Mouse (Mus musculus) cerebellum, adult 18-20 months (tissue): ENCODE data around the gene Fgf15.

Experiments
- DNase-seq, 2 experiments: peaks; one replicate each; pipeline ENCODE4 v3.0.0; 2021

Gene Fgf15

DNA sequence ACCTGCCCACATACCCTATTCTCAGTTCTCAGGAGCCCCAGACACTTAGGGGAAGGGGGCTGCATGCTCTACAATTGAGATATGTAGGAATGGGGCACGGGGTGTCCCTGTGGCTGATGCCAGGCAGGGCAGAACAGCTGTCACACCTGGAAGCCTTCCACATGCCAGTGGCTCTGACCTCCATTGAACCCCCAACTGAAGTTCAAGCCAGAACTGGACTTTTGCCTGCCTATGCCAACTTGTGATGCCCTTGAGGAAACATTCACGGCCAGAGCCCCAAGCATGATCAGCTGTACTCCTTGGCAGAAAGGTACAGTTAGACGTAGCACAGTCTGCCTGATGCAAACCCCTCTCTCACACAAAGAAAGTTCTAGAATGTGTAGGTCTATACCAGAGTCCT lies 37.0 kb downstream of the Fgf15 start:
- no peak for DNase-seq

DNA sequence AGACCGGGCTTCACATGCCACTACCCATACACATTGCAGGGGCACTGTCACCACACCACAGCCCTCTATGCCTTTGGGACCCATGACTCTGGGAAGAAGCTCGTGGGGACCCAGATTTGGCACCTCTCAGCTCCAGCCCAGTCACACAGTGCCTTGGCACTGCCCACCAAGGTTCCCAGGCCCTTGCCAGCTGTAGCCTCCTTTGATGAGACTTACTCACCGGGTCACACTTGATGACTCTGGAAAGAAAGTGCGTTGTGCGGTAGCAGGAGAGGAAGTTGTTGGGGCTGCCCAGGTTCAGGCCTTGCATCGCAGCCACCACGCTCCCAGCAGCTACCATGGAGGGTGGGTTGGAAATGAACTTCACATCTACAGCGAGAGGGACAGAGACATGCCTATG lies 37.5 kb downstream of the Fgf15 start:
- no peak for DNase-seq

DNA sequence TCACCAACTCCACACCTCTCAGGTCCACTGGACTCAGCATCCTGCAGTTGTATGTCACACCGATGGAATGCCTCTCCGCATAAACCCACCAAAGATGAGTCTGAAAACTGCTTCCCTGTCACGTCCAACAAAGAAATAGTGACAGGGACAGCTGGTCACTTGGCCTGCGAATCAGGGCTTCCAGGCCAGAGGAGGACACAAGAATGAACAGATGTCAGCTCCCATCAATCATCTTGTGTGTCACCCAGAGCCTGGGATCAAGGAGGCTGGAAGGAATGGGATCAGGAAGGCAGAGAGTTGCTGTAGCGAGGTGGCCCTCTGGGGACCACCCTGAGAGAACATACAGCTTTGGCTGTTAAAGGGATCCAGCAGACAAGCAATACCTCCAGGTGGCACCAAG lies 38.6 kb downstream of the Fgf15 start:
- DNase-seq: no peak

DNA sequence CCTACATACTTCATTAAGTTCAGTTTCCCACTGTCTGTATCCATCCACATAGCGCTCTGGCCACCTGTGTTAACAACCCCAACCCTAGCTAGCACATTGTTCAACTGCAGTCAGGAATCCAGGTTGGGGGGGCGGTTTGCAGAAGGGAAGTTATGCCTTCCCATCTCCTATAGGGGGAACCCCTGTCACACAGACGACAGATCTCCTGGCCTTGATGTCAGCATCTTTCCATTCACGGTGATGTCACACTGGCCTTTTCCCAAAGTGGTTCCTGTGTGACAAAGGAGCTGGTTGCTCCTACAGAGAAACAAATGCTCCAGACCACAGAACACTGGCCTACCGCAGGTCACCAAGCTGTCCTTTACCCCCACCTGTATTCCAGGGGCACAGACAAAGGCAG lies 39.2 kb downstream of the Fgf15 start:
- DNase-seq: peak; percentile 75 to 84

DNA sequence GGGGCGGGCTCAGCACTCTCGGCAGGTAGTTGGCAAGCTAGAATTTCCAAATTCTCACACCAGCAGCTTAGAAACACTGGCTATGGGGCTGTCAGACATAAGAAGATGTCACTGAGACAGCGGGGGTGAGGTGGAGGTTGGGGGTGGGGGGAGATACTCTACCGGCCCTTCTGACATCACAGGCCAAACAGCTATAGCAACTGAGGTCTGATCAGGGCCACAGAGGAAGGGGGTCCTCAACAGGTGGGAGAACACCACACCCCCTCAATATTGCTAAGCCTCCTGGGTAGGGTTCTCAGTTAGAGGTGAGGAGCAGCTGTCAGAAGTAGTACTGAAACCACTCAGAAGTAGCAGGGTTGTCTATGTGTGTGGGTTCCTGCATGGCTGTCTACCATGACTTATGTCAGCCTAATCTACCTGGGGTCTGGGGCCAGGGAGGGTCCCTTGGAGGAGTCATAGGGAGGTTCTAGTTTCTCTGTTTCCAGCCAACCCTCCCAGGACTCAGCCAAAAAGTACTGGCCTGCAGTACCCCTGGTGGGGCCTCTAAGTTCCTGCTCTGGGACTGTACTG lies 40.1 kb downstream of the Fgf15 start:
- no peak for DNase-seq

DNA sequence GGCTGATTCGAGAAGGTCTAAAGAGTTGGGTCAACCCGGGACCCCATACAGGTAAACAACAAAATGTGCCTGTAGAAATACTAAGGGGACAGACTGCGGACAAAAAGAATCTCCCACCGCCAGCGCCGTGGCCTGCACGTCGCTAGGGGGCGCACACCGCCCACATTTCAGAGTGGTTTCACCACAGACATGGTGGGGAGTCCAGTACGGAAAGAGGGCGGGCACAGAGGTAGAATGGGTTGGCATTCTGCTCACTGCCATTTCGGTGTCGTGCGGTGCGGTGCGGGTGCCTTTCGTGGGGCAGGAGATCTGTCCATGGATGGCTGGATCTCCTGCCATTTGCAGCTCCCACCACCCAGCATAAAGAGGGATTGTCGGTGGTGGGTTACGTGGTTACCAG lies 41.2 kb downstream of the Fgf15 start:
- DNase-seq: peak; percentile 87 to 93

DNA sequence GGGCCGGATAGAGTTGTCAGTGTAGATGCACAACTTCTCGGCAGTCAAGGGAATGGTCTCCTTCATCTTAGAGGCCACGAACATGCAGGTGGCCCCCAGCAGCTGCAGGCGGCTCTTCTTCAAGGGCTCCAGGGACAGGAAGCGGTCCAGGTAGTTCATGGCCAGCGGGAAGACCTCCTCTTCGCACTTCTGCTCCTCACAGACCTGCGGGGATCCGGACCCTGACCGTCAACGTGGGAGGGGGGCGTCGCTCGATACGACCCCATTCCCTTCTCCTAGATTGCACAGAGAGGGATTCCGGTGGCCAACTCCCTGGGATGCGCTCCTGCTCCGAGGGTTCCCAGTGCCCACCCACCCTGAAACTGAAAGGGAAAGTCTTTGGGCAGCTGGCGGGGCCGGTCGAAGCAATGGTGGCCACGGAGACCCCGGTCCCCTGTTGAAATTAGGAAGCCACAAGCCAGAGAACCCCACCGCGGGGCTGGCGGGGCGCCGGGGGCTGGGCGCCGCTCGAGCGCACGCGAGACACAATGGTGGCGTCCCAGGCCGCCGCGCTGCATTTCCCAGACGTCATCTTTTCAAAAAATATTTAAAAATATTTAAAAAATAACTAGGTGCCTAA lies 41.7 kb downstream of the Fgf15 start:
- peak in 1 of 2 experiments; percentile 43 for DNase-seq

DNA sequence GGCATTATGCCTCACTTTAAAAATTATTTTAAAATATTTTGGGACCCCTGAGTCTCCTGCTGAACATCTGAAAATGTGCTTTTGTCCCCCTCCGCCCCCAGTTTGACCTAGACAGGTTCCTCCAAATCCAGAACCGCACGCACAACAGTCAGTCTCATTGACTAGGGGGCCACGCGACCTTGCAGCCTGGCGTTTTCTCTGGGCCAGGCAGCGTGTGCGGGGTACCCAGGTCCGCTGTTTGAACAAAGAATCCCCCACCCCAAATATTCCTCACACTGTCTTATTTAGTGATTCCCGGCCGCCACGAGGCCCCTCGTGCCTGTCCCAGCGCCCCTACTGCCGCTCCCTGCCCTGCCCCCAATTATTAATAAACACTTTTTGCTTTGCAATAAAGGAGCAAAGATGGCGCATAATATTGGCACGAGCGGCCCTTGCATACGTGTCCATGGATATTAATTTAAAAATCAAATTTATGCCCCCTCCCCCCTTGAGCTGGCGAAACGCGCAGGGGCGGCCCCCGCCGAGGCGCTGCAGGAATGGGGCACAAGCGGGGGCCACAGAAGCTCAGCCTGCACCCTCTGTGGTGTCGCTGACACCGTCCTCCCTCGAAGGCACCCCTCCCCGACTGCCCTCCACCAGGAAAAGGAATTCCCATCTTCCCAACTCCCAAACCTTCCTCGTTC lies 42.5 kb downstream of the Fgf15 start:
- no peak for DNase-seq

DNA sequence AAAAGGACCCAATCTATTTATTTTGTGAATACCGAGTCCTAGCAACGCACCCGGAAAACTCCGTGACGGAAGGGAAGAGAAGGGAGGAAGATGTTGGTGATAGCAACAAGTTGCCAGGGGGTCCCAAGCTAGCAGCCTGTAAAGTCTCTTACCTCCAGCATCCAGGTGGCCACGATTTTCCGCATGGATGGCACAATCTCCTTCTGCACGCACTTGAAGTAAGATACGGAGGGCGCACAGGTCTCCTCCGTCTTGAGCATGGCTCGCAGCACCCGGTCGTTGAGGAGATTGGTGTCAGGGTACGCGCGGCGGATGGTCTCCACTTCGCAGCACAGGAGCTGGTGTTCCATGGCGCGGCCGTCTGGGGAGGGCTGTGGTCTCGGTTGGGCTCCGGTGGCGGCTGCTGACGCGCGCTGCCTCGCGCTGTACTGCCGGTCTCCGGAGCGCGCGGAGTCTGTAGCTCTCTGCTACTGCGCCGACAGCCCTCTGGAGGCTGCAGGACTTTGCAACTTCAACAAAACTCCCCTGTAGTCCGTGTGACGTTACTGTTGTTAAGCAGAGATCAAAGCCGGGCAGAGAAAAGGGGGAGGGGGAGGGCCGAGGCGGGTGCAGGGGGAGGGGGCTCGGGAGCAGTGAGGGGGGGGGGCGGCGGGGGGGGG lies 43.1 kb downstream of the Fgf15 start, which contains the start of gene Ccnd1:
Ccnd1 (minus strand) TSS at position 582 of the 659 bp plus-strand sequence.
- DNase-seq: peak in 1 of 2 experiments; percentile 48

DNA sequence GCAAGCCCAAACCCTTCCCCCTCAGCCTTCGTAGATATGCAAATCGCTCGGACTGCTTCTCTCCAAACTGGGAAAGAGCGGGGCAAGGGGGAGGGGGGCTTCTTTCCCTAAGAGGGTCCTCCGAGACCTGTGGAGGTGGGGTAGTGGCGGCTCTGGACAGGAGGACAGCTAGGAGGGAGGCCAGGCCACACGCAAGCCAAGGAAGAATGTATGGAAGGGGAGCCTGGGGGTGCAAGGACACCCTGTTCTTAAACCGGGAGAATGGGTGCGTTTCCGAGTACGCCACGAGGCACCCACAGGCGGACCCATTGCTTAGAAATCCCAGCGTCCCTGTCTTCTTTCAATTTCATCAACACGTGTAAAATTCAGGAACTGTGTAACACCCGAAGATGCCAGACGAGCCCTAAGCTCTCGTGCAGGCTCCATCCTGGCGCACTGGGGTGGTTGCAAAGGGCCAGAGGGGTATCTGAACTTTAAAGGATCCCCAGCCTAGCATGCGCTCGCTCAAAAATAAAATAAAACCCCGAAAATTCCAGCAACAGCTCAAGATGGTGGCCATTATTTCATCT lies 43.8 kb downstream of the Fgf15 start:
- DNase-seq: no peak

DNA sequence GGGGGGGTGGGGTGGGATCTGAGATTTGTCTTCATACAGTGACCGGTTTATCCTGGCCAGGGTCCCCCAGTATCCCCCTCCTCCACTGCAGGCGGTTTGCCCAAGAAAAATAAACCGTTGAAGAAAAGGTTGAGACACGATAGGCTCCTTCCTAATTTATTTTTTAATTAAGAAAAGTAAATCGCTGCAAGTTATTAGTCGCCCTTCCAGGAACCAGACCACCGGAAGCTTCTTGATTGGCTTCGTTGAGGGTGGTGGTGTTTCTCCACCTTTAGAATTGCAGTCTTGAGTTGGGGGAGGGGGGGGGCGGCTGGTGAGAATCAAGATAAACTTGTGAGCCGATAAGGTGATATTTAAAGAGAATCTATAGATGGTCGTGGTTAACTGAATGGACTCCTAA lies 44.3 kb downstream of the Fgf15 start:
- DNase-seq: no peak

DNA sequence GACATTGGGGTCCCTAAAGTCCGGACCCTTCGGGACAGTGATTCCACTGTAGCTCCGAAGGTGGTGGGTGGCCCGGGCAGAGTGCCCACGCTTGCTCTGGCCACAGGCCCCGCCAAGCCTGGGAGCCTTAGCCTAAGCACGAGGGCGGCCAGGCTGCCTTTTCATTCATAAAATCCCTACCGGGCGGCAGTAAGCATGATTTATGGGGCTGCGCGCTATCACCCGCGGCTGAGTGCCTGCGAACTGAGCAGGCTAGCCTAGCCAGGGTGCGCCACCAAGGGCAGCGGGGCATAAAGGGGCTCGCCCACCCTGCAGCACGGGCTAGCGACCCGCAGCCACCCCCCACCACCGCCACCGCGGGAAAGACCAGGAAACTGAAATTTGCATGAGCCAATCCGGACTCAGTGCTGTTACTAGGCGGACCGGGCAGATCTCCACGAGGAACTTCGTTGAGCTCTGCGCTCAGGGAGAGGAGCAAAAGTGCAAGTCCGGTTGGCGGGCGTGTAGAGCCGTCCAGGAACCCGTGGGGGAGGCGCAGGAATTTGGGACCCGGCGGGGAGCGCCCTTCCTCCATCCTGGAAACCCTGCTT lies 45.0 kb downstream of the Fgf15 start:
- peak in 1 of 2 experiments; percentile 24 for DNase-seq

DNA sequence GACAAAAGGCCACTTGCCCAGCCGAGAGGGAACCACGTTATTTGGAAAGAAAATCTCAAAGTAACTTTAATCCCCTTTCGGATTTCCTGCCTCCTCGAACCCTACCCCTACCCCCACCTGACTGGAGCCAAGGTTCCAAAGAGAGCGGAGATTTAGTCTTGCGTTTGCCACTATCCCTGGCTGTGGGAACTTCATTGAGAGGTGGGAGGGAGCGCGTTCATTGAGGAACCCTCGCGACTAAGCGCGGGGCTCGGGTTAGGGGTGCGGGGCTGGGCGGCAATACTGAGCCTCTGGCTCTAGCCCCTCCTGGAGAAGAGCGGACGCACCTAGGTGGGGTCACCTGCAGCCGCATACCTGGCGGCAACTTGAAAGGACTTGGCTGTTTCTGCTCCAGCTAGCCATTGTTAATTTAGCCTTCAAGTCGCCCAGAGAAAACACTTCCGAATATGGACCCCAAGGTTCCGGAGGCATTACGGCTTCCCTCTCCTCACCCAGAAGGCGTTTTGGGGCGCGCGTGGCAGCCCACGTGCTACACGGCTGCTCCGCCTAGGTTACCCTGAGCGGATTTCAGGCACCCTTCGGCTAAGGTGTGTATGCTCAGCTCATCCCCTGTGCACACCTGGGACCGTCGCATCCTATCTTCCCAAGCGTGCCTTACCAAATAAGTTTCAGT lies 45.9 kb downstream of the Fgf15 start:
- DNase-seq: no peak

DNA sequence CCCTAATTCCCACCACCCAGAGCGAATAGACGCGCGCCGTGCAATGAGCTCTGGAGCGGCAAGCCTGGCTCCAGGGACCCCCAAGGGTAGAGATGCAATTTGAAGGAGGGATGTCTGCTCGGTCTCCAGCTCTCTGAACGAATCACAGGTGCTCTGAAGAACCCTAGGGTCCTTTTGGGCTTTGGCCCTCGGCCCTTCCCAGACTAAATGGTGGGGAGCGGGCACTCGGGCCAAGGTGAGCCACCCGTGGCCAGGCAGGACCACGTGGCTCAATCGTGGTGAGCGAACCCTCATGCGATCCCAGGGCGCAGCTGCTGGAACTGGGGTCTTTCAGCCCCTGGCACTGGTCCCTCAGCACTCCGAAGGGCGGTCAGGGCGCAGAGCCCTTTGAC lies 46.4 kb downstream of the Fgf15 start:
- no peak for DNase-seq

DNA sequence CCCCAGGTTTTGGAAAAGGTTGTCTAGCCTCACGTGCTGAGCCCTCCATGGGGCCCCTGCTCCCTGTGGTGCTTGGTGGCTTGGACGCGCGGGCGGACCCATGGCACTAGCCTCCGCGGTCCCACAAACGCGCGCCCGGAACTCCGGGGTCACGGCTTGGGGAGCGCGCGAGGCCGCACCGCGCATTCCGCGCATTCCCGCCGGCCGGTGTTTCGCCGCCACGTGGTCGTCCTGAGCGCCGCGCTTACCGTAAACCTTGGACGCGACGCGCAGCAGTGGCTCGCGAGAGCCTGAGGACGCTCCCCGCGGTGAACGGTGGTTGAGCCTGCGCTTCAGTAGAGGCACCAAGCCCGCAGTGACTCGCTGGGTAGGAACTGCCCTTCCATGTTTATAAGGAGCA lies 46.9 kb downstream of the Fgf15 start:
- DNase-seq: peak in 1 of 2 experiments; percentile 56
